Mouse (Mus musculus): Measurements from ENCODE around the gene Nxn. TPM values are rescaled to one million over a fixed set of nuclear protein-coding genes. Genes with fewer than 3 reads are reported as not detected.

Nxn gene
- polyA plus RNA-seq, 1 experiment from 2014 or later = 62.3 TPM

- H3K4me1 ChIP-seq = peaks cover 54% of the 10 kb centered on the region
- H3K4me3 ChIP-seq = no peak overlapping the region
- no peak for DNase-seq (ENCODE audit: extremely low spot score, low spot score)
- no peak overlapping the region for H3K27ac ChIP-seq
- H3K36me3 ChIP-seq (replicated peaks) = peaks cover 50% of the 10 kb centered on the region
- WGBS = 90% methylated on average over 11 of the region's 11 CpGs
- H3K27me3 ChIP-seq (ENCODE audit: poor library complexity, severe bottlenecking) = no peaks in the 10 kb centered on the region
- H3K9me3 ChIP-seq = peaks cover 30% of the 10 kb centered on the region; the same call in 1 of the 2 replicates
Measured at GRCm38 (mm10) chr11:76392996-76393395, 5.9 kb downstream of the Nxn start.

DNA sequence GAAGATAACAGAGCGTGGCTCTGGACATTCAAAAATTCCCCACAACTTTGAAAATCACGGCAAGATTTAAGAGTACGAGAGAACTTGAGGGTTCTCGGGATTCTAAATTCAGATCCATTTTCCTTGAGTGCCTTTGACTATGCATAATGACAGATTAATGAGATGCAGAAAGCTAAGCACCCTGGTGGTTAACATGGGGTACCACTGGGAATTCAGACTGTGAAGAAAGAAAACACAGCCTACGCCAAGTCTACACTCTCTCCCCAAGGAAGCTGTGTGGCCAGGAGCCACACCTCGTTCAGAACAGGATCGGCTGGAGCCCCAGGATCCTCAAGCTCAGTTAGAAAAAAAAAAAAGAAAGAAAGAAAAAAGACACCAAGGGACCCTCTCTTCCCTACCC, 6.4 kb downstream of the Nxn start:
- 91% methylated on average over 7 of the region's 7 CpGs for WGBS
- Histone ChIP-seq H3K27ac (no peak overlapping the region), H3K4me1 (peaks cover 54% of the 10 kb centered on the region), H3K9me3 (peaks cover 30% of the 10 kb centered on the region; the same call in 1 of the 2 replicates), H3K36me3 (replicated peaks) (peaks cover 50% of the 10 kb centered on the region), H3K27me3 (ENCODE audit: poor library complexity, severe bottlenecking) (no peaks in the 10 kb centered on the region), H3K4me3 (no peak overlapping the region)
- DNase-seq (ENCODE audit: extremely low spot score, low spot score) = no peak

- 18% methylated on average over 7 of the region's 7 CpGs for WGBS
- H3K4me3 ChIP-seq = peak overlapping the region; percentile 30; the same call in 1 of the 2 replicates
- no peak for DNase-seq (ENCODE audit: extremely low spot score, low spot score)
Measured at GRCm38 (mm10) chr11:76388711-76389110, 10.2 kb downstream of the Nxn start.

GRCm38 (mm10) chr11:76387097-76387496, 11.8 kb downstream of the Nxn start:
- no peak for DNase-seq (ENCODE audit: extremely low spot score, low spot score)
- WGBS = 86% methylated on average over 1 of the region's 1 CpGs
- H3K9me3 ChIP-seq = peaks cover 17% of the 10 kb centered on the region; the same call in 1 of the 2 replicates
- H3K27me3 ChIP-seq (ENCODE audit: poor library complexity, severe bottlenecking) = no peaks in the 10 kb centered on the region
- peaks cover 22% of the 10 kb centered on the region for H3K36me3 ChIP-seq (replicated peaks)
- H3K4me1 ChIP-seq = peaks cover 78% of the 10 kb centered on the region
- no peak overlapping the region; the same call in 1 of the 2 replicates for H3K27ac ChIP-seq
- no peak overlapping the region for H3K4me3 ChIP-seq

More at GRCm38 (mm10) chr11:76388711-76389110, 10.2 kb downstream of the Nxn start:
- Histone ChIP-seq H3K27me3 (ENCODE audit: poor library complexity, severe bottlenecking) (no peaks in the 10 kb centered on the region), H3K27ac (peak overlapping the region; percentile 74), H3K9me3 (peaks cover 30% of the 10 kb centered on the region; the same call in 1 of the 2 replicates), H3K36me3 (replicated peaks) (peaks cover 33% of the 10 kb centered on the region), H3K4me1 (peaks cover 62% of the 10 kb centered on the region)

DNA sequence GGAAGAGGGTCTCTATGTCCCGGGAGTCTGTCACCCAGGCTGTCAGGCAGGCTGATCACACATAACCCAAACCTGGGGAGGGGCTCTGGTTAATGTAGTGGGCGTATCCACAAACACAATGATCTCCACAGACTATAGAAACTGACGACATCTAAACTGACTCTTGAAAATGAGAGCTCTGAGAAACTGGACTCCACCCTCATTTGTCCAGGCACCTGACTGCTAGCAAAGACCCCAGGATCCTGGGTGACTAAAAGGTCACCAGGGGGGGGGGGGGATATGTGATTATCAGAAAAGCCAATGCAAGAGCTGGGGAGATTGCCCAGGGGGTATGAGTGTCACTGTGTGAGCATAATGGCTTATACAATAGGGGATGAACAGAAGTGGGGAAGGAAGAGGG, 13.2 kb downstream of the Nxn start:
- WGBS = 24% methylated on average over 3 of the region's 3 CpGs
- Histone ChIP-seq H3K4me1 (peaks cover 92% of the 10 kb centered on the region), H3K27me3 (ENCODE audit: poor library complexity, severe bottlenecking) (no peaks in the 10 kb centered on the region), H3K36me3 (replicated peaks) (peaks cover 17% of the 10 kb centered on the region), H3K27ac (peak overlapping the region; percentile 88), H3K4me3 (peak overlapping the region; percentile 25; the same call in 1 of the 2 replicates), H3K9me3 (peaks cover 4% of the 10 kb centered on the region; the same call in 1 of the 2 replicates)
- DNase-seq (ENCODE audit: extremely low spot score, low spot score) = no peak

GRCm38 (mm10) chr11:76385017-76385416, 13.9 kb downstream of the Nxn start:
- no peaks in the 10 kb centered on the region for H3K27me3 ChIP-seq (ENCODE audit: poor library complexity, severe bottlenecking)

GRCm38 (mm10) chr11:76384307-76384706, 14.6 kb downstream of the Nxn start:
- H3K27me3 ChIP-seq (ENCODE audit: poor library complexity, severe bottlenecking) = no peaks in the 10 kb centered on the region
- no peak for DNase-seq (ENCODE audit: extremely low spot score, low spot score)
- WGBS = 46% methylated on average over 5 of the region's 5 CpGs
- H3K4me1 ChIP-seq = peaks cover 98% of the 10 kb centered on the region
- H3K9me3 ChIP-seq = no peaks in the 10 kb centered on the region
- H3K36me3 ChIP-seq (replicated peaks) = peaks cover 16% of the 10 kb centered on the region
- H3K4me3 ChIP-seq = peak overlapping the region; percentile 25
- peak overlapping the region; percentile 88 for H3K27ac ChIP-seq

More at GRCm38 (mm10) chr11:76385017-76385416, 13.9 kb downstream of the Nxn start:
- Histone ChIP-seq H3K4me3 (peak overlapping the region; percentile 25), H3K9me3 (no peaks in the 10 kb centered on the region), H3K4me1 (peaks cover 98% of the 10 kb centered on the region), H3K36me3 (replicated peaks) (peaks cover 13% of the 10 kb centered on the region), H3K27ac (peak overlapping the region; percentile 88)
- peak; percentile 64 for DNase-seq (ENCODE audit: extremely low spot score, low spot score)
- 40% methylated on average over 4 of the region's 4 CpGs for WGBS

- peaks cover 98% of the 10 kb centered on the region for H3K4me1 ChIP-seq
- DNase-seq (ENCODE audit: extremely low spot score, low spot score) = no peak
- peak overlapping the region; percentile 20; the same call in 1 of the 2 replicates for H3K4me3 ChIP-seq
- H3K27ac ChIP-seq = peak overlapping the region; percentile 88
- H3K9me3 ChIP-seq = no peaks in the 10 kb centered on the region
- peaks cover 20% of the 10 kb centered on the region for H3K36me3 ChIP-seq (replicated peaks)
- H3K27me3 ChIP-seq (ENCODE audit: poor library complexity, severe bottlenecking) = no peaks in the 10 kb centered on the region
- 29% methylated on average over 13 of the region's 13 CpGs for WGBS
Measured at GRCm38 (mm10) chr11:76382711-76383324, 16.1 kb downstream of the Nxn start.

- H3K4me1 ChIP-seq = peaks cover 99% of the 10 kb centered on the region
Measured at GRCm38 (mm10) chr11:76381201-76381885, 17.6 kb downstream of the Nxn start.

DNA sequence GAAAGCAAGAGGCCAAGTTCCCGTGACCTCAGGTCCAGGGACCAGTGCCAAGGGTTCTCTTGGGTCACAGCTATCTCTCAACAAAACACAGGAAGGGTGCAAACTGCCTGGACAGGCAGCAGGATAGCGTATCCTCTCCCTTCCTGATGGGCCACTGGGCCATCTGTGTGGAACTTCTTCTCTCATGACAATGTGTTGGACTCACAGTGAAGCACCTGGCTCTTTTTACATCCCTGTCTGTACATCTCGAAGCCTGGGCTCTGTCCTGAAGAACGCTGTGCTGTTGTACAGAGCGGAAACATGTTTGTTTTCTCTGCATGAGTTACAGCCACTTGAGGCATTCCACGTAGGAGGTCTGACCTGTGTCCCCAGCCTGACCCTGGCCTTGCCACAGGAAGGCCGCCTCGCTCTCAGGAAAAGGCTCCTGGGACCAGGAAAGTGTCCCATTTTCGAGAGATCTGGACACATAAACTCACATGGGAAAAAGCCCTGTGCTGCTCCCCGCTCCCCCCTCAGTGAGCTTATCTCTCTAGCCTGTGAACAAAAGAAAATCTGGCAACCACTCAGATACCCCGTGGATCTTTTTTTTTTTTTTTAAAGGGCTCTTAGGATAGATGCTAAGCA, 18.9 kb downstream of the Nxn start:
- H3K9me3 ChIP-seq = no peaks in the 10 kb centered on the region
- no peaks in the 10 kb centered on the region for H3K27me3 ChIP-seq (ENCODE audit: poor library complexity, severe bottlenecking)
- peak overlapping the region; percentile 88 for H3K27ac ChIP-seq
- 47% methylated on average over 11 of the region's 11 CpGs for WGBS
- no peak for DNase-seq (ENCODE audit: extremely low spot score, low spot score)
- H3K4me1 ChIP-seq = peaks cover 98% of the 10 kb centered on the region
- H3K4me3 ChIP-seq = no peak overlapping the region
- H3K36me3 ChIP-seq (replicated peaks) = peaks cover 20% of the 10 kb centered on the region

More at GRCm38 (mm10) chr11:76381201-76381885, 17.6 kb downstream of the Nxn start:
- 88% methylated on average over 15 of the region's 15 CpGs for WGBS
- no peak for DNase-seq (ENCODE audit: extremely low spot score, low spot score)
- no peaks in the 10 kb centered on the region for H3K27me3 ChIP-seq (ENCODE audit: poor library complexity, severe bottlenecking)
- H3K27ac ChIP-seq = peak overlapping the region; percentile 88
- peaks cover 20% of the 10 kb centered on the region for H3K36me3 ChIP-seq (replicated peaks)
- H3K9me3 ChIP-seq = no peaks in the 10 kb centered on the region
- H3K4me3 ChIP-seq = no peak overlapping the region

DNA sequence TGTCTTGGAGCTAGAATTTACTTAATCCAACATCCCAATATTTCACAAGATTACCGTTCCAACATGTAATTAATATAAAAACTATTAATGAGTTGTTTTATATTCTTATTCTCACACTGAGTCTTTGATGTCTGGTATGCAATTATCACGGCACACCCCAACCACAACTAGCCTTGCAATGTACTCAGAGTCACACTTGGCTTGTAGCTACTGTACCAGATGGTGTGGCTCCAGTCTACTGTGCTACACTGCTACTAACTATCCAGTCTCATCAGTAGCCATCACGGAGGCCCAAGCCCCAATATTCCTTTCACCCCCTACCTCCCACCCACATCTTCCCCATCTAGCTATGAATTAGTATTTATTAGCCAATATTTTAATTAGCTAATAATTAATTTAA, 22.5 kb downstream of the Nxn start:
- no peak for DNase-seq (ENCODE audit: extremely low spot score, low spot score)
- H3K4me1 ChIP-seq = peaks cover 98% of the 10 kb centered on the region
- 93% methylated on average over 3 of the region's 3 CpGs for WGBS
- H3K27ac ChIP-seq = no peak overlapping the region
- no peaks in the 10 kb centered on the region for H3K9me3 ChIP-seq
- no peak overlapping the region for H3K4me3 ChIP-seq
- H3K36me3 ChIP-seq (replicated peaks) = peaks cover 31% of the 10 kb centered on the region
- no peaks in the 10 kb centered on the region for H3K27me3 ChIP-seq (ENCODE audit: poor library complexity, severe bottlenecking)

GRCm38 (mm10) chr11:76374491-76375185, 24.3 kb downstream of the Nxn start:
- H3K9me3 ChIP-seq = no peaks in the 10 kb centered on the region
- no peak for DNase-seq (ENCODE audit: extremely low spot score, low spot score)
- 73% methylated on average over 17 of the region's 17 CpGs for WGBS
- peaks cover 19% of the 10 kb centered on the region for H3K36me3 ChIP-seq (replicated peaks)
- H3K27ac ChIP-seq = peak overlapping the region; percentile 72
- H3K4me1 ChIP-seq = peaks cover 98% of the 10 kb centered on the region
- no peaks in the 10 kb centered on the region for H3K27me3 ChIP-seq (ENCODE audit: poor library complexity, severe bottlenecking)
- no peak overlapping the region for H3K4me3 ChIP-seq

Measured in forebrain, embryonic 10.5 days (tissue).